Mouse (Mus musculus): Measurements from ENCODE around the gene Atp8b4. TPM values are rescaled to one million over a fixed set of nuclear protein-coding genes. Genes with fewer than 3 reads are reported as not detected.

The Atp8b4 gene
- polyA plus RNA-seq, 1 experiment from 2014 or later = 0.04 TPM

DNA sequence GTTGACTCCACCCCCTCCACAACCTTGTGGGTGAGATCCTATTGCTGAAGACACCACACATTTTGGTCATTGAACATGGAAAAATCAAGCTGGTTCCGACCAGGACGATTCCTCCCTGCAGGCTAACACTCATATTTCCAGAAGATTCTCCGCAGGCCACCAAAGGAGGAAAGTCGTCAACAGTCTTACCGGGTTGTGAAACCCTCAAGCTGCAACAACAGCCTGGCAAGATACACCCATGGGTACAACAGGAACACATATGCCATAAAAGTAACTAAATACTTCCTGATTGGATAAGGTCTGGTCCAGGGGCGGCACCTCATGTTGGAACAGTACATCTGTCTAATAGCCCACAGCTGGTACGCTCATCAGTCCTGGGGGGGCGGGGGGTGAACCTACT, 159.0 kb downstream of the Atp8b4 start:
- no peak overlapping the region for H3K4me3 ChIP-seq
- H3K4me1 ChIP-seq = no peaks in the 10 kb centered on the region
- no peaks in the 10 kb centered on the region for H3K27me3 ChIP-seq
- no peak for ATAC-seq (replicated peaks)
- H3K36me3 ChIP-seq = no peaks in the 10 kb centered on the region
- 90% methylated on average over 8 of the region's 8 CpGs for WGBS
- no peaks in the 10 kb centered on the region for H3K9me3 ChIP-seq
- no peak overlapping the region for H3K4me2 ChIP-seq (replicated peaks)
- H3K27ac ChIP-seq (replicated peaks) = no peak overlapping the region
- H3K9ac ChIP-seq (replicated peaks) = no peak overlapping the region

- Histone ChIP-seq H3K27ac (replicated peaks) (no peak overlapping the region), H3K9ac (replicated peaks) (no peak overlapping the region), H3K9me3 (no peaks in the 10 kb centered on the region), H3K4me2 (replicated peaks) (no peak overlapping the region), H3K4me3 (no peak overlapping the region), H3K4me1 (no peaks in the 10 kb centered on the region), H3K27me3 (no peaks in the 10 kb centered on the region), H3K36me3 (no peaks in the 10 kb centered on the region)
- WGBS = 85% methylated on average over 7 of the region's 7 CpGs
- ATAC-seq (replicated peaks) = no peak
Measured at GRCm38 (mm10) chr2:126340201-126340600, 160.3 kb downstream of the Atp8b4 start.

DNA sequence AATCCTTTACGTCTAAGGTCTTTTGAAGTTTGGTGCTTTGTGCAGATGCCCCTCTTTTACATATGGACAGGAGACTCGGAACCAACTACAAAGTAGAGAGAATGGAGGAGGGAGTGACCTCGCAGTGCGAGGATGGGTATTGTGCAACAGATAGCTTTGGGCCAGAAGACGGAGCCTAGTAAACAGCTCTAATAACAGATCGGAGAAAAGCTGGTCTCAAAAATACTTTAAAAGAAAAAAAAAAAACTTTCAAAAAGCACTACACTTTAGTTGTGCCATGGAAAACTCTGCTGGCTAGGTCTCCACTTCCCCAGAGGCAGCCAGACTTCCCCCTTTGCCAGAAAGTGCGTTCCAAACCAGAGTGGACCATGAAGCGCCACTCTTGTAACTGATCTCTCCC, 161.0 kb downstream of the Atp8b4 start:
- no peak overlapping the region for H3K27ac ChIP-seq (replicated peaks)
- no peak overlapping the region for H3K4me2 ChIP-seq (replicated peaks)
- 66% methylated on average over 8 of the region's 8 CpGs for WGBS
- no peaks in the 10 kb centered on the region for H3K36me3 ChIP-seq
- H3K4me1 ChIP-seq = no peaks in the 10 kb centered on the region
- H3K9ac ChIP-seq (replicated peaks) = no peak overlapping the region
- H3K4me3 ChIP-seq = no peak overlapping the region
- H3K27me3 ChIP-seq = no peaks in the 10 kb centered on the region
- ATAC-seq (replicated peaks) = no peak
- no peaks in the 10 kb centered on the region for H3K9me3 ChIP-seq

DNA sequence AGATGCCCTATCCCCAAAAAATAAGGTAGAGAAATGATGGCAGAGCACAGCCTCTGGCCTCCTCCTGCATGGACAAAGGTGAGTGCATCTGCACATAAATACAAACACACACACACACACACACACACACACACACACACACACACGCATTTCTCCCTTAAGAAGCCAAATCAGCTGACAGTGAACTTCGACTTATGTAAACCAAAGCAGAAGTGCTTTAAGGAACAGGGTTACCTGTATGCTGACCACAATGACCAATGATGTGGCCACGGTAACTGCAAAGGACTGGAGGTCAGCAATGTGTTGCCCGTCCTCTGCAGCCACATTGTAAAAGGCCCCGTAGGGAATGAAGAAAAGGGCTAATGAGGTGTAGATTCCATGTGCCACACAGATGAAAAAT, 163.3 kb downstream of the Atp8b4 start:
- no peaks in the 10 kb centered on the region for H3K9me3 ChIP-seq
- no peaks in the 10 kb centered on the region for H3K36me3 ChIP-seq
- no peak overlapping the region for H3K9ac ChIP-seq (replicated peaks)
- no peaks in the 10 kb centered on the region for H3K27me3 ChIP-seq
- H3K4me3 ChIP-seq = no peak overlapping the region
- H3K27ac ChIP-seq (replicated peaks) = no peak overlapping the region
- WGBS = 73% methylated on average over 5 of the region's 5 CpGs
- H3K4me1 ChIP-seq = no peaks in the 10 kb centered on the region
- H3K4me2 ChIP-seq (replicated peaks) = no peak overlapping the region
- ATAC-seq (replicated peaks) = no peak

- H3K36me3 ChIP-seq = no peaks in the 10 kb centered on the region
- H3K9me3 ChIP-seq = no peaks in the 10 kb centered on the region
- 83% methylated on average over 3 of the region's 3 CpGs for WGBS
- H3K4me3 ChIP-seq = no peak overlapping the region
- no peak overlapping the region for H3K27ac ChIP-seq (replicated peaks)
- H3K9ac ChIP-seq (replicated peaks) = no peak overlapping the region
- H3K27me3 ChIP-seq = no peaks in the 10 kb centered on the region
- no peak for ATAC-seq (replicated peaks)
- no peak overlapping the region for H3K4me2 ChIP-seq (replicated peaks)
- H3K4me1 ChIP-seq = no peaks in the 10 kb centered on the region
Measured at GRCm38 (mm10) chr2:126331794-126332193, 168.7 kb downstream of the Atp8b4 start.

GRCm38 (mm10) chr2:126323206-126323605, 177.3 kb downstream of the Atp8b4 start:
- 75% methylated on average over 7 of the region's 7 CpGs for WGBS
- H3K9ac ChIP-seq (replicated peaks) = no peak overlapping the region
- H3K27ac ChIP-seq (replicated peaks) = no peak overlapping the region
- no peaks in the 10 kb centered on the region for H3K36me3 ChIP-seq
- no peak overlapping the region for H3K4me3 ChIP-seq
- H3K4me2 ChIP-seq (replicated peaks) = no peak overlapping the region
- H3K4me1 ChIP-seq = no peaks in the 10 kb centered on the region
- ATAC-seq (replicated peaks) = no peak
- no peaks in the 10 kb centered on the region for H3K27me3 ChIP-seq
- no peaks in the 10 kb centered on the region for H3K9me3 ChIP-seq

GRCm38 (mm10) chr2:126322631-126323031, 177.8 kb downstream of the Atp8b4 start:
- WGBS = 90% methylated on average over 15 of the region's 15 CpGs
- no peak for ATAC-seq (replicated peaks)
- Histone ChIP-seq H3K9me3 (no peaks in the 10 kb centered on the region), H3K4me2 (replicated peaks) (no peak overlapping the region), H3K27ac (replicated peaks) (no peak overlapping the region), H3K4me1 (no peaks in the 10 kb centered on the region), H3K4me3 (no peak overlapping the region), H3K9ac (replicated peaks) (no peak overlapping the region), H3K27me3 (no peaks in the 10 kb centered on the region), H3K36me3 (no peaks in the 10 kb centered on the region)

GRCm38 (mm10) chr2:126318071-126318470, 182.4 kb downstream of the Atp8b4 start:
- H3K36me3 ChIP-seq = no peaks in the 10 kb centered on the region
- H3K4me2 ChIP-seq (replicated peaks) = no peak overlapping the region
- no peaks in the 10 kb centered on the region for H3K27me3 ChIP-seq
- no peak for ATAC-seq (replicated peaks)
- no peak overlapping the region for H3K4me3 ChIP-seq
- H3K4me1 ChIP-seq = no peaks in the 10 kb centered on the region
- H3K9me3 ChIP-seq = no peaks in the 10 kb centered on the region
- no peak overlapping the region for H3K27ac ChIP-seq (replicated peaks)
- H3K9ac ChIP-seq (replicated peaks) = no peak overlapping the region
- 95% methylated on average over 6 of the region's 6 CpGs for WGBS

DNA sequence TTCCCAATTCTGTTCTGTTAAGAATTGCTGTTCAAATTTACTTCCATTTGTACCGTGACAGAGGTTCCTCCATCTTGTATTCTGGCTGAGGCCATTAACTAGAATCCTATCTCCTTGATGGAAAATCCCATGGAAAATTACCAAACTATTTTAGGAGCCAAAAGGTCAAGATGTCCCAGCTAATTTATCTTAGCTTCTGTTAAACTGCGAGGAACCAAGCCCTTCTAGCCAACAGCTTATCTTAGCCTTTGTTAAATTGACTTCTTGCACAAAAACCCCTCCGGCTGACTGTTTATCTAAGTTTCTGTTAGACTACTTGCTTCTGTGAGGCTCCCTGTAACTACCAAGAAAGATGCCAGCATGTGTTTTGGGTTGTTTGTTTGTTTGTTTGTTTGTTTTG, 183.5 kb downstream of the Atp8b4 start:
- Histone ChIP-seq H3K27ac (replicated peaks) (no peak overlapping the region), H3K4me2 (replicated peaks) (no peak overlapping the region), H3K27me3 (no peaks in the 10 kb centered on the region), H3K4me3 (no peak overlapping the region), H3K9ac (replicated peaks) (no peak overlapping the region), H3K4me1 (no peaks in the 10 kb centered on the region), H3K9me3 (no peaks in the 10 kb centered on the region), H3K36me3 (no peaks in the 10 kb centered on the region)
- whole genome bisulfite sequencing = 92% methylated on average over 3 of the region's 3 CpGs
- no peak for ATAC-seq (replicated peaks)

- Histone ChIP-seq H3K4me3 (no peak overlapping the region), H3K4me2 (replicated peaks) (no peak overlapping the region), H3K27ac (replicated peaks) (no peak overlapping the region), H3K4me1 (no peaks in the 10 kb centered on the region), H3K9ac (replicated peaks) (no peak overlapping the region), H3K36me3 (no peaks in the 10 kb centered on the region), H3K9me3 (no peaks in the 10 kb centered on the region), H3K27me3 (no peaks in the 10 kb centered on the region)
- WGBS = 86% methylated on average over 2 of the region's 2 CpGs
- no peak for ATAC-seq (replicated peaks)
Measured at GRCm38 (mm10) chr2:126316346-126316745, 184.1 kb downstream of the Atp8b4 start.

GRCm38 (mm10) chr2:126311056-126311455, 189.4 kb downstream of the Atp8b4 start:
- no peaks in the 10 kb centered on the region for H3K9me3 ChIP-seq
- no peaks in the 10 kb centered on the region for H3K36me3 ChIP-seq
- H3K4me2 ChIP-seq (replicated peaks) = no peak overlapping the region
- H3K9ac ChIP-seq (replicated peaks) = no peak overlapping the region
- H3K27ac ChIP-seq (replicated peaks) = no peak overlapping the region
- H3K4me1 ChIP-seq = no peaks in the 10 kb centered on the region
- WGBS = 51% methylated on average over 1 of the region's 1 CpGs
- H3K27me3 ChIP-seq = no peaks in the 10 kb centered on the region
- no peak for ATAC-seq (replicated peaks)
- H3K4me3 ChIP-seq = no peak overlapping the region

- no peak overlapping the region for H3K9ac ChIP-seq (replicated peaks)
- no peaks in the 10 kb centered on the region for H3K27me3 ChIP-seq
- H3K4me2 ChIP-seq (replicated peaks) = no peak overlapping the region
- H3K4me1 ChIP-seq = no peaks in the 10 kb centered on the region
- no peak for ATAC-seq (replicated peaks)
- WGBS = 84% methylated on average over 4 of the region's 4 CpGs
- H3K9me3 ChIP-seq = no peaks in the 10 kb centered on the region
- no peak overlapping the region for H3K4me3 ChIP-seq
- H3K36me3 ChIP-seq = no peaks in the 10 kb centered on the region
- no peak overlapping the region for H3K27ac ChIP-seq (replicated peaks)
Measured at GRCm38 (mm10) chr2:126309994-126310393, 190.5 kb downstream of the Atp8b4 start.

- Histone ChIP-seq H3K9me3 (no peaks in the 10 kb centered on the region), H3K9ac (replicated peaks) (no peak overlapping the region), H3K27me3 (no peaks in the 10 kb centered on the region), H3K4me1 (no peaks in the 10 kb centered on the region), H3K27ac (replicated peaks) (no peak overlapping the region), H3K4me3 (no peak overlapping the region), H3K36me3 (no peaks in the 10 kb centered on the region), H3K4me2 (replicated peaks) (no peak overlapping the region)
- no peak for ATAC-seq (replicated peaks)
- 85% methylated on average over 5 of the region's 5 CpGs for WGBS
Measured at GRCm38 (mm10) chr2:126304621-126305020, 195.9 kb downstream of the Atp8b4 start.
